Mouse (Mus musculus) R1 (cell line): Measurements from ENCODE around the gene Ten1.

ENCODE experiments used
- DNase-seq: peaks from one replicate; pipeline ENCODE4 v3.0.0-alpha.2; 2018; ENCODE audit warnings: low read depth, low spot score

Ten1 gene

DNA sequence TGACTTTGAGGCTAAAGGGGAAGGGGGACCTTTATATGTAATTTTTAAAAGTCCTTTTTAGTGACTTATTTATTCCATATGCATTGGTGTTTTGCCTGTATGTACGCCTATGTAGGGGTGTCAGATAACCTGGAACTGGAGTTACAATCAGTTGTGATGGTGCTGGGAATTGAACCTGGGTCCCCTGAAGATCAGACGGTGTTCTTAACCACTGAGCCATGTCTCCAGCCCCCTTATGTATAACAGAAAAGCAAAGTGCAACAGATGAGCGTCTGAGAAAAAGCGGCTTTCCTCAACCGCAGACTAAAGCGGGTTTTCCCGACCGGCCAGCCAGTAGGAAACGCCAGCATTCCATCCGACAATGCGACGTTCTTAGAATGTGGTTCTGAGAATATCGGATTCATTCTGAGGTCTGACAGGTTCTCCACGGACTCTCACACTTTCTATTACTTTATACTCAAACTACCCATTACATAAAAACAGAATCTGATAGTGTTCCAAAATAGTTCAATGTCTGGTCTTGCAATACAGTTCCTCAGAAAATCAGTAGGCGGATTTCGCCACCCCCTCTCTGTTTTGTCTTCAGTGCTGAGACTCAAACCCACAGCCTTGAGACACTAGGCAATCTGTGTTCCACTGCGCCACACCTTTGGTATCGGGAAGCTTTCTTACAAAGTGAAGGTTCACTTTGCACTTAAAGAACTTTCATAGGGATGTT lies 1.6 kb upstream of the Ten1 start:
- no peak for DNase-seq

DNA sequence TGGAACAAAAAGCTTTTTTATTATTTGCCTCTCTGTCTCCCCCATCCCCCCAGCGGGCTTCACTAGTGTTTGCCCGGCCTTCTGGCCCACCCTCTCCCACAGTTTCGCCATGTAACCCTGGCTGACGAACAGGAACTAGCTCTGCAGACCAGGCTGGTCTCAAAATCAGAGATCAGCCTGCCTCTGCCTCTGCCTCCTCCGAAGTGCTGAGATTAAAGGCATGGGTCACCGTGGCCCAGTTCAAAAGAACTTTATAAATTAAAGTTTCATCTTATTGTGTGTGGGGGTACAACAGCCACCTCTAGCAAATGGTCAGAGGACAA lies 1.1 kb upstream of the Ten1 start:
- DNase-seq, result no peak

DNA sequence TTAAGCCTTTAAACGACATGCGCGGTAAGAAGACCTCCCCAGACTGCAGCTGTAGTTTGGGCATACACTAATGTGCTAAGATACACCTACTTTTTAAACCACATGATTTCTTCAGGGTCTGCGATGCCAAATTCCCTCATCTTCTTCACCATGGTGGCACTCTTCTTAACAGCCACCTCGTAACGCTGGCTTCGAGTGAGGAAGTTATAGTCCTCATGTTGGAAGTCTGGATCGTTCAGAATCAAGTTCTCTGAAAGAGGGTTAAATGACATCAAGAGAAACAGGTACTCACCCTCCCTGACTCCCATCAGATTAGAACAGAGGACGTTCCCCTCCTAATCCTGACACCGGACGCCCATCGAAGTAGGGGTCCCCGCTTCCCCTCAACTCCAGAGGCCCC lies 523 bp upstream of the Ten1 start:
- DNase-seq, result no peak

DNA sequence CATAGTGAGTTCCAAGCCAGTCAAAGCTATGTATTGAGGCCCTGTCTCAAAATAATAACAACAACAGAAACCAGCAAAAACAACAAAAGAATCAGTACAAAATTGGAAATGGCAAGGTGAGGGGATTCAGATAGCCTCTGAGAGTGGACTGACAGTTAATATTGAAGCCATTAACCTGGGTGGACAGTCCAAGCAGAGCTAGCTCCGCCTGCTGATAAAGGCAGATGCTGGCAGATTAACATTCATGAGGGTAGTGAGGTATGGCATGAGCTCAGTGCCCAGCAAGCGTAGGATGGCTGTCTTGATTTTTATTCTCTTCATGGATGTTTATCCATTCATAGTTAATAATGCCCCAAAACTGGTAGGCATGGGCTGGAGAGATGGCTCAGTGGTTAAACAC lies 2.5 kb downstream of the Ten1 start:
- DNase-seq, result no peak

DNA sequence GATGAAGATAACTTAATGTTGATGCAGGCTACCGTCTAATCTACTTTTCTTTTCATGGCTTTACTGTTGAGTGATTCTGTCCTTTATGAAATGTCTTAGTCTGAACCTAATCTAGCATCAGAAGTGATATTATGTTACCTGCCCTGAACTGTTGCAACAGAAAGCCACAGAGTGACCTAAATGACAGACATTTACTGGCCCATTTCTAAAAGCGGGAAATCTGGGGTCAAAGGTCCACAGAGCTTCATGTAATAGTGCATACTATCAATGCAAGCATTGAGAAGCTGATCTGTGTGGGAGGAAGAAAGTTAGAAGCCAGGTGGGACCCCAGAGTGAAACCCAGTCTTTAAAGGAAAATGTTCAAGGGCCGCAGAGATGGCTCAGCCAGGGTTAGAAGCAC lies 4.5 kb downstream of the Ten1 start:
- no peak for DNase-seq

DNA sequence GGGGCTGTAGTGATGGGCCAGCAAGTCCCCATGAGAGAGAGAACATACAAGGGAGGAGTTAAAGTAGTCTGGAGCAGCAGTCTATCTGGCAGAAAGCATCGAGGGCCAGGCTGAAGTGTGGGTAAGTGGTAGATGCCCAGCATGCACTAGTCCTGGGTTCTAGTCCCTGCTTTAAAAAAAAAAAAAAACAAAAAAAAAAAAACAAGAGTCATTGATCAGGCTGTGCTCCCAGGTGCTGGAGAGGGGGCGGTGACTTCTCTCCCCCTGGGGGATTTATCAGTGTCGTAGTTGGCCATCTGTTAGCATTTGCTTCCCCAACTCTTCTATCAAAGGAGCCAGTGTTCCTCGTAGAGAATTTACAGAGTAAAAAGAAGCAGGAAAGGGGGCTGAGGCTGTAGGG lies 8.0 kb downstream of the Ten1 start:
- DNase-seq, result no peak

DNA sequence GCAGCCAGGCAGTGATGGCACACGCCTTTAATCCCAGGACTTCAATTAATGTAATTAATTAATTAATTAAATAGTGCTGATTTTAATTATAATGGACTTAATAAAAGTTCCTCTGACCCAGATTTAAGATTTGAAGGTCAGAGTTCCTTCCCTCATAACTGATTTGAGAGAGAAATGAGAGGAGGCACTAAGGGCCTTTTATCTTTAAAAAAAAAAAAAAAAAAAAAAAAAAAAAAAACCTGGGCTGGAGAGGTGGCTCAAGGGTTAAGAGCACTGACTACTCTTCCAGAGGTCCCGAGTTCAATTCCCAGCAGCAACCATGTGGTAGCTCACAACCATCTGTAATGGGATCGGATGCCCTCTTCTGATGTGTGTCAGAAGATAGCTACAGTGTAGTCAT lies 10.0 kb downstream of the Ten1 start:
- no peak for DNase-seq

DNA sequence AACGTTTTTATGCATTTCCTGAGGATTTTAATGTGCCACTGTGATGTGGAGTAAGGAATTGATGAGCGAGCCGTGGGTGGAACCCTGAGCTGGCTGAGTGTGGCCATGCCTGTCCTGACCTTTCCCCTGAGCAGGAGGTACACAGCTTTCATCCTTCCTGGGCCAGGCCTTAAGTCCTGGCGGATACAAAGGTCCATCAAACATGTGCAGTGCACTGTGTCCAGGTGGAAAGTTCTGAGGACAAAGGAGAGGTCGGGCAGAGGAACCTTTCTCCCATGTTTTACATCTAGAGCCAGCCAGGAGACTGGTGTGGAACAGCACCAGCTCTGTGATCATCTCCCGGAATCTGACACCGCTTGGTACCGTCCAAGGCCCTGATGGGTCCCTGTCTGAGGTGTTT lies 10.6 kb downstream of the Ten1 start:
- no peak for DNase-seq

DNA sequence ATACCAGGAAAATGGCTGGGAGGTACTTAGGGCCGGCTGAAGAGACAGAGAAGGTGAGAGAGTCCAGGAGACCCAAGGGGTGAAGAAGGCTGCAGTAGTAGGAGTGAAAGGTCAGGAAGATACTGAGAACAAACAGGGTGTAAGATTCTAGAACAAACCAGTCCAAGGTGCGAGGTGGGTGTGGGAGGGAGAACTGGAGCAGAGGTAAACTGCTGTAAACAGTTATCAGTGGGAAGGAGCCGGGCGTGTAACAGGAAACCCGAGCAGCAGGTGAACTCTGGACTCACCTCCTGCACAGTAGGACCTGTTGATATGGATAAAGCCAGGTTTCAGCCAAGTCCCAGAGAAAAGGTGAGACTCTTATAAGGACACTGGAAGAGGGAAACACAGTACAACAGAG lies 12.0 kb downstream of the Ten1 start:
- DNase-seq, result peak; percentile 48

DNA sequence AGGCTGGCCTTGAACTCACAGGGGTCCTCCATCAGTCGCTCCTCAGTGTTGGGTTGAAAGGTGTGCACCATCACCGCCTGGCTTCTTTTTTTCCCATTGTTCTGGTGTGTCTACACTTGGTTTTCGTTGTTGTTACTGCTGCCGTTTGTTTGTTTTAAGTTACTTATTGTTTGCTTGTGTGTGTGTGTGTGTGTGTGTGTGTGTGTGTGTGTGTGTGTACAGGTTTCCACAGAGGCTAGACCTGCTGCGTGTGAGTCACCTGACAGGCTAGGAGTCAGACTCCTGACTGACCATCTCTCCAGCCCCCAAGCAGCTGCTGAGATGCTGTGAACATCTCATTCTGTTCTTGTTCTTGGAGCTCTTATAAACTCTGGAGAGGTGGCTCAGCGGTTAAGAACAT lies 14.2 kb downstream of the Ten1 start:
- no peak for DNase-seq

DNA sequence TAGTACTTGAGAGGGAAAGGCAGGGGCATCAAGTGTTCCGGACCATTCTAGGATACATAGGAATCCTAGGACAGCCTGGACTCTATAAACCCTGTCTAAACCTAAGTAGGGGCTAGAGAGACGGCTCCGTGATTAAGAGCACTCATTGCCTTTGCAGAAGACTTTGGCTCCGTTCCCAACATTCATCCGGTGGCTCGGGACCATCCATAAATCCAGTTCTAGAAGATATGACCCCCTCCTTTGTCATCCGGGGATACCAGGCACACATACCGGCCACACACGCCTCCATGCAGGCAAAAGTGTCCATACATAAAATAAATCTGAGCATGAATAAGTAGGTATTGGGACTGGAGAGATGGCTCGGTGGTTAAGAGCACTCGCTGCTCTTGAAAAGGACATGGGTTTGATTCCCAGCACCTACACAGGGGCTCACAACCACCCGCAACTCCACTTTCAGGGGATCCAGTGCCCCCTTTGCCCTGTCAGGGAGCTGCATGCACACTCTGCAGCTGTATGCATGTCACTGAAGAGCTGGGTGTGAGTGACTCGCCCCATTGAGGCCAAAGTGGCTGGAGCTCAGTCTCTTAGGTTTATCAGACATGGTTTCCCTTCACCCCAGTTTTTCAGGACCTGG lies 15.3 kb downstream of the Ten1 start:
- DNase-seq, result no peak

DNA sequence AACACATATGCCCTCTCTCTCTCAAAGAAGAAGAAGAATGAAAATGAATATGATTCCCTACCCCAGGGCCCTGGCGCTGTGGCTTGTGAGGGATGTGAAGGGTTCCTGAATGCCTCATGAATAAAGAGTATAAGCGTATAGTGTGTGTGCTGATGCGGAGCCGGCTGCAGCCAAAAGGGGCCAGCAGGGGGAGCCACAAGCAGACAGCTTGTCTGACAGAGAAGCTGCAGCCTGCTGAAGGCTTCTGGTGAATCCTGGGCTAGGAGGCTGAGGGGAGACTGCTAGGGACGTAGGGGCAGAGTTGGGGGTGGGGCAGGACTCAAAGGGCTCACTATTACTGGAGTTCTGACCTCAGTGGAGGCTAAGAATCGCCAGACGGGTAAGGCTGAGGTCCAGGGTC lies 16.5 kb downstream of the Ten1 start:
- DNase-seq, result peak; percentile 82

DNA sequence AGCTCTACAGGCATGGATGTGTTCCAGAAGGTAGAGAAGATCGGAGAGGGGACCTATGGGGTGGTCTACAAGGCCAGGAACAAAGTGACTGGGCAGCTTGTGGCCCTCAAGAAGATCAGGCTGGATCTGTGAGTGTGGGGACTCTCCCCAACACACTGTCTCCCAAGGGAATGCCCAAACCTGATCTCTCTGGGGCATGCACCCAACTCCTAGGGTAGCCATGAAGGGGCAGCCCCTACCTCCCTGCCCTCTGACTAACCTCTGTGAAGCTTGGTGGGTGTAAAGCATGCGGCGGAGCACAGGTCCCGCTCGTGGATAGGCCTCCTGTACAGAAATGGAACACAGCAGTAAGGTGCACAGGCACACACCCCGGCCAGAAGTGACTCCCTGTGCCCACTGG lies 17.3 kb downstream of the Ten1 start:
- DNase-seq, result no peak

DNA sequence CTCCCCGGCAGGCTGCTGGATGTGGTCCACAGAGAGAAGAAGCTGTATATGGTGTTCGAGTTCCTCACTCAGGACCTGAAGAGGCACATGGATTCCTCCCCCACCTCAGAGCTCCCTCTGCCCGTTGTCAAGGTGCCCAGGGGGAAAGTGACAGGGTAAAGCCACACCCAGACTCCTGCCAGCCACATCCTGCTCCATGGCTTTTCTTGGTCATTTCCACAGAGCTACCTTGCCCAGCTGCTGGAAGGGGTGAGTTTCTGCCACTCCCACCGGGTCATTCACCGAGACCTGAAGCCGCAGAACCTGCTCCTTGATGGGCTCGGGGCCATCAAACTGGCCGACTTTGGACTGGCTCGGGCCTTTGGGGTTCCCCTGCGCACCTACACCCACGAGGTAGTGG lies 17.9 kb downstream of the Ten1 start:
- no peak for DNase-seq

DNA sequence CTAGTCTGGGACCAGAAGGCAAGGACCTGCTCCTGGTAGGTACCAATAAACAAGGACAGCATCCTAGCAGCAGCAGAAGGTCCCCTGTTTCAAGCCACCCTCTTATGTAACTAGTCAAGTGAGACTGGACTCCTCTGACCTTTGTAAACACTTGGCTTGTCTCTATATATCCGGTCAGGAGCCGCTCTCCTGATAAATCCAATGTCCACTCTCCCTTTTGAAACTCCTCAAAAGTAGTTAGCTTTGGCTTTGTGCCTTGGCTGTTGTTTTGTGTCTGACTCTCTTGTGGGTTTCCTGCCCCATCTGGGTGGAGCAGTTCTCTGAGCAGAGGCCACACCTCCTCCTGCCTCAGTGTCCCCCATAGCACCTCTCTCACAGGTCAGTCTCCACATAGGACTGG lies 19.6 kb downstream of the Ten1 start:
- DNase-seq, result no peak

DNA sequence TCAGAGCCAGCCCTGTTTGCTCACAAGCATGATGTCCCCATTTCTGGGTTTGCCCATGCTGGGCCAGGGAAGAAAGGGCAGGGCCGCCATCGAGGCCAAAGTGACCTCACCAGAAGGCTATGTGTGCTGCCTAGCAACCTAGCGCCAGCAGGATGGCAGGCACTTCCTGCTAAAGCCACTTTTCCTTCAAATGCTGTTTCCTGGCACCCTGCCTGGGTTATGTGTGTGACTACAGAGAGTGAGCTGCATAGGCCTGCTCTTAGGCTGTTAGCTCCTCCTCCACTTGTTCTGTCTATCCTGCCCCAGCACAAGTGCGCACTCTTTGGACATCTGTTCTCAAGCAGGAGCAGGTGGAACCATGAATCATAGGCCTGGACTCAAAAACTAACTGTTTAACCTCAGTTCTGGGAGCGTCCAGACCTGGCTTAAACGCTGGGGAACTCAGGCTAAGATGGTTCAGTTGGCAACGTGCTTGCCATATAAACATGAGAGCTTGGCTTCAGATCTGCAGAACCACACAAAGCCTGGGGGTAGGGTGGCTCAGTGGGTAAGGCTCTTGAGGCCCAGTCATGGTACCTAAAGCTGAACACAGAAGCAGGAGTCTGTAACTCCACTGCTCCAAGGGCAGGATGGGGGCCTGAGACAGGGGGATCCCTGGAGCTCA lies 20.2 kb downstream of the Ten1 start:
- peak; percentile 36 for DNase-seq

DNA sequence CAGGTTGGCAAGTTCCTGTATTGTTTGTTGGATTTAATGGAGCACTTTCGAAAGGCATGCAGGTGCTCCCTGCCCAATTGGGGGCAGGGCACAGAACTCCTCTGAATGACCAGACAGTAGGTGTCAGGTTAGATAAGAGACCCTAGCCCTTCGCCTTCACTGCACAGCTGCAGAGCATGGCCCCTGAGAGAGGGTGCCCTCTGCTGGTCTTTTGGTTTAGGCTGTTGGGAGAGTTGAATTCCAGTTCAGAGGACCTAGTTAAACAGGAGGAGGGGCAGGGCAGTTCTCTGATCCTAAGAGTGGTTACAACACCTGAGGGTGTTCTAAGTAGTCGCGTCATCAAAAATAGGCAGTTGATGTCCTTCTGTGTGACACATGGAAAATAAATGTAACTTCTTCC lies 21.2 kb downstream of the Ten1 start:
- peak; percentile 81 for DNase-seq

DNA sequence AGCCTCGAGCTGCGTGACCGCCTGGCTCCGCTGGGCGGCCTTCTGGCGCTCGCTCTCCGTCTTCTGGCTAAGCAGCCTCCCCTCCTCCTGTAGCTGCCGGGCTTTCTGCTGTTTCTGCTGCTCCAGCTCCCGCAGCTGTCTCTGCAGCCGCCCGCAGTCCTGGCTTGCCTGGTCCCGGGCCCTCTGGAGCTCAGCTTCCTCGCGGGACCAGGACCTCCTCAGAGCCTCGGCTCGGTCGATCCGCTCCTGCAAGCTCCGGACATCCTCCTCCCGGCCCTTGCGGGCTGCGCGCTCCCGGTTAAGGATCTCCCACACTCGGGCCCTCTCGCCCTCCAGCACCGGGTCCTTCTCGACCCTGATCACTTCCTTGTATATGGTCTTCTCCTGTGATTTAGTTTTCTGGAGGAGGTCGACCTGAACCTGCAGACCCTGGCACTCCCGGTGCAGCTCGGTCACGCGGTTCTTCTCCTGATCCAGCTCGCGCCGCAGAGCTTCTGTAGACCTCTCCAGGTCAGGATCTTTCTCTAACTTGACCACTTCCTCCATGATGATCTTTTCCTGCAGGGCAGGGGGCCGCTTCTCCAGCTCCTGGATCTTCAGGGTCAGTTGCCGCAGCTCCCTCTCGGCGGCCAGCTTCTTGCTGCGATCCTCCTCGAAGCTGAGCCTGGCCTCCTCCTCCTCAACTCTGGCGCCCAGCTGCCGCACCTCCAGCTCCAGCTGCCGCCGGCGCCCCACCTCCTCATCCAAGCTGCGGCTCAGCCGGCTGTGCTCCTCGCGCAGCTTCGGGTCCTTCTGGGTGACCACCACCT lies 23.5 kb downstream of the Ten1 start:
- DNase-seq, result peak; percentile 57

DNA sequence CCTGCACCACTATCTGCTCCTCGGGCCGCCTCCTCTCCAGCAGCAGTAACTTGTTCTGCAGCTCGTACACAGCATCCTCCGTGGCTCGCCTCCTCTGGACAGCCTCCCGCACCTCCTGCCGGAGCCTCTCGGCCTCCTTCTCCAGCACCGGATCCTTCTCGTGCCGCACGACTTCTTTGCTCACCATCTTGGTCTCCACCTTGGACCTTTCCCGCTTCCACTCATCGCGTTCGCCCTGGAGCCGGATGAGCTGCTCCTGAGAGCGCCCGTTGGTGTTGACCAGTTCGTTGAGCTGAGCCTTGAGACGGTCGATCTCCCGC lies 24.0 kb downstream of the Ten1 start:
- DNase-seq, result no peak

DNA sequence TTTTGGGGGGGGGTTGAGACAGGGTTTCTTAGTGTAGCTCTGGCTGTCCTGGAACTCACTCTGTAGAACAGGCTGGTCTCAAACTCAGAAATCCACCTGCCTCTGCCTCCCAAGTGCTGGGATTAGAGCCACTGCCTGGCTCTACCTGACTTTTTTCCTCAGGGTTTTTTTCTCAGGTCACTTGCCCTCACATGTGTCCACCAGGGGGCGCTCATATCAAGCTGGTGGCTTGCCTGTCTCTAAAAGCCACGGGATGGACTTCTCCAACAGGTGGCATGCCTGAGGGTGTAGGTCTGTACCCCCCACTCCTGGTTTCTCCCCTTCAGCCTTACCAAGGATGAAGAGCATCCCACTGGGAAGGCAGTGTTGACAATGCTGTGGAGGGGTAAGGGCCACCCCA lies 27.8 kb downstream of the Ten1 start:
- DNase-seq, result peak; percentile 87

DNA sequence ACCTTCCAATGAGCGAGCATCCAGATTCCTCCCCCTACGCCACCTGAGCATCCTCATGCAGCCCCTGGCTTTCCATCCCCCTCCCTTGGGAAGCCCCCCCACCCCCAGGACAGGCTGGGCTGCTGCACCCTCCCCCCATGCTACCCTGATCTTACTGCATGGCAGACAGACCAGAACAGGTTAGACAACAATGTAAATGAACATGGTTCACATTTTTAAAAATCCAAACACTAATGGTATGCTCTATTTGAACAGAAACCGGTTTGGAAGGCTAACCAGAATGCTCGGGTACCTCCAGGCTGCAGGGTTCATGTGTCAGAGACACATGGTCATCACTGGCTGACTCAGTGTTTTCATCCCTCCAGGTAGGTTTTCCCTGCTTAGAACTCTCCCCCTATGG lies 30.0 kb downstream of the Ten1 start:
- no peak for DNase-seq

DNA sequence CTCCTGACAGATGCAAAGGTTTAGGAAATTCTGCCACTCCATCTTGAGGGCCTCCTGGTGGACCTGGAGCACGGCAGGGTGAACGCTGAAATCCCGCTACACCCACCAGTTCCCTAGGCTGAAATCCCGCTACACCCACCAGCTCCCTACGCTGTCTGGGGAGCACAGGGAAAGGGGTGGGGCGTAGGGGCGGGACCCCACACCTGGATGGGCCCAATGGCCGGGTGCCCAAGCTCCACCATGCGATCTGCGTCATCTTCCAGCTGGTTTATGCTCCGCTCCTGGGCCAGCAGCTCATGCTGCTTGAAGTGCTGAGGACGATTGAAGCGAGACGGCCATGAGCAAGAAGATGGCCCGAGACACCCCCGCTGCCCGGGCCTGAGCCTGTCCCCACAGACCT lies 33.8 kb downstream of the Ten1 start:
- peak; percentile 63 for DNase-seq

DNA sequence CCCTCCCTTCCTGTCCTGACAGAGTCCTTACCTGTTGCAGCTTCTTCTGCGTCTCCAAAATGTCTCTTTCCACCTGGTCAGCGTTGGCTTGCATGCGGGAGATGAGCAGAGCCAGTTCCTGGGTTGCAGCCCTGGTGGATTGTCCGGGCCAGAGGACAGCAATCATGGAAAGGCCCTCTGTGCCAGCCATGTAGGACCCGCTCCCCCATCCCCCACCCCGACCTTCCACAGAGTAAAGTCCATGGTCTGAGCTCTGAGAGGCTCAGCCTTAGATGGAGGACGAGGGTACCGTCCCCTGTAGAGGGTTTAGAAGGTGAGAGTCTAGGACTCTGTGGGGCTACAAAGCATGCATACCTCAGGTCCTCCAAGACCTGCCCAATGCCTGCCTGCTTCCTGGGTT lies 36.2 kb downstream of the Ten1 start:
- DNase-seq, result no peak
